Mouse (Mus musculus): ENCODE measurements around the gene Mki67. TPM values are rescaled to one million over a fixed set of nuclear protein-coding genes. Genes with fewer than 3 reads are reported as not detected.

Mki67 gene
- polyA plus RNA-seq, 1 experiment from 2014 or later, result 7.8 TPM

DNA sequence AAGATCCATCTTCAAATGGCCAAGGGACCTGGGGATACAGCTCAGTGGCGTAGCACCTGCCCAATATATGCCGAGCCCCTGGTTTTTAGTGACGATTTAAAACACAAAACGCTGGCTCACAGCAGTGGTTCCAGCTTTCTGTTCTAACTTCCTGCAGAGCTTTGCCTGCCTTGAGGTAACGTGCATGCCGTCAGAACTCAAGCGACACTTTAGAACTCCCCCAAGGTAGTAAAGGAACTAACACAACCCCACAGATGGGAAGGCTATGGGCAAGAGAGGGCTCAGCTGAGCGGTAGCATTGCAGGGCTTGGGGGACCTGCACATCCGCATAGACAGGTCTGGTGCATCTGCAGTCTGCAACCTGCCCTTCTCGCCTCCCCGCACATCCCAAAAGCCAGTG, 63.4 kb downstream of the Mki67 start:
- H3K27me3 ChIP-seq (ENCODE audit: control insufficient read depth, insufficient read depth, low read length), result no peaks in the 10 kb centered on the region
- TF ChIP-seq EP300 (optimal IDR thresholded peaks at IDR 0.05) (no peak), CTCF (IDR thresholded peaks at IDR 0.05; ENCODE audit: low read depth) (no peak)
- H3K9ac ChIP-seq (ENCODE audit: low read length), result no peak overlapping the region
- H3K4me1 ChIP-seq (replicated peaks; ENCODE audit: control insufficient read depth, insufficient read depth), result no peaks in the 10 kb centered on the region; the same call in 1 of the 2 replicates
- peak overlapping the region; percentile 69 for H3K27ac ChIP-seq (replicated peaks)
- H3K9me3 ChIP-seq (ENCODE audit: control insufficient read depth, low read length), result no peaks in the 10 kb centered on the region
- DNase-seq (ENCODE audit: low spot score), result no peak
- 61% methylated on average over 11 of the region's 11 CpGs for WGBS
- peak overlapping the region; percentile 2; the same call in 1 of the 2 replicates for H3K4me3 ChIP-seq (ENCODE audit: low read depth, low read length)
- H3K36me3 ChIP-seq (ENCODE audit: control insufficient read depth, insufficient read depth, low read length), result no peaks in the 10 kb centered on the region
- no peak for ATAC-seq (ENCODE audit: low FRiP score, low TSS enrichment)
- peak overlapping the region; percentile 31 for H3K4me2 ChIP-seq (replicated peaks; ENCODE audit: low read depth)

DNA sequence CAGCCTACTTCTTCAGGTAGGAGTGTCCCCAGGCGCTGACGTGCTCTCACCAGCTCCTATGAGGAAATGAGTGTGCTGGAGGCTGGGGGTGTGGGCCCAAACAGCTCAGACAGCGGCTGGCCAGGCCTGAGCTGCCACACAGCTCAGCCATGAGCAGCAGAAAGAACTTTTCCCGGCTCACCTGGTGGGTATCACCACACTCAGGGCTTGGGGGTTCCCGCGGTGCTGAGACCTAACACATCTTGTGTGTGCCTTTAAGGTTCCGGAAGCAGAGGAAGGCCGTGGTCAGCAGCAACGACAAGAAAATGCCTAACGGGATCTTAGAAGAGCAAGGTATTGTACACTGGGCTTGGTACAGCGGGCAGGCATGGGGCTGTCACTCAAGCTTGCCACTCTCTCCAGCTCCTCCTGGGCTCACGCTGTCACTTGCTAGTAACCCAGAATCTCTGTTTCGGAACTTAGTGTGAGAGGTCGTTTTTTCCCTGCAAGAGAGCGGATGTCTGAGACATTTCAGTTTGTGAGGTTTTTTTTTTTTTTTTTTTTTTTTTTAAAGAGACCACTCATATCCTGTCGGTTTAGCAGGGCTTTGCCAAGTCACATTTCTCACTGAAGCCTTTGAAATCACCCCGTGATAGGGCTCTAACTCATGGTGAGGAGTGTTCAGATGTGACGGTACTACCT, 64.2 kb downstream of the Mki67 start:
- TF ChIP-seq EP300 (optimal IDR thresholded peaks at IDR 0.05), result no peak
- no peak for TF ChIP-seq CTCF (IDR thresholded peaks at IDR 0.05; ENCODE audit: low read depth)
- WGBS, result 30% methylated on average over 18 of the region's 18 CpGs
- Histone ChIP-seq H3K9ac (ENCODE audit: low read length) (peak overlapping the region; percentile 47; the same call in 1 of the 2 replicates), H3K4me1 (replicated peaks; ENCODE audit: control insufficient read depth, insufficient read depth) (no peaks in the 10 kb centered on the region; the same call in 1 of the 2 replicates), H3K27me3 (ENCODE audit: control insufficient read depth, insufficient read depth, low read length) (no peaks in the 10 kb centered on the region), H3K9me3 (ENCODE audit: control insufficient read depth, low read length) (no peaks in the 10 kb centered on the region), H3K27ac (replicated peaks) (peak overlapping the region; percentile 76), H3K4me2 (replicated peaks; ENCODE audit: low read depth) (peak overlapping the region; percentile 31), H3K36me3 (ENCODE audit: control insufficient read depth, insufficient read depth, low read length) (no peaks in the 10 kb centered on the region), H3K4me3 (ENCODE audit: low read depth, low read length) (peak overlapping the region; percentile 33)
- DNase-seq (ENCODE audit: low spot score) (peak; percentile 49), ATAC-seq (ENCODE audit: low FRiP score, low TSS enrichment) (peak; percentile 64)

DNA sequence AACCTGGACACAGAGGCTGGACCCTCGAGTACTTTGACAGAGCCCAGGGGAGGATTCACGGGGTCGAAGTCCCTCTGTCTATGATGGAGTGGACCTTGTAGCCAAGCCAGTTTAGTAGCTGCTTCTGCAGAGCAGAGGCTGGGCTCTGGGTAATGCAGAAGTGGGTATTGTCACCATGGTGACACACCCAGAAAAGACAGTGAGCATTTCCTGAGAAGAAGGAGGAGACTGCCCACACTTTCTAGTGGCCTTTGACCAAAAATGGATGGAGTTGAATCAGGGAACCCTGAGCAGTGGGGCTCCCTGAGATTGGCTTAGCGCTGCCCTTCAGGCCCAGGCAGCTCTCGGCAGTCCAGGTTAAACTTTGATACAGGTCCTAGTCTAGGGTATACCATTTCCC, 66.1 kb downstream of the Mki67 start:
- Histone ChIP-seq H3K4me1 (replicated peaks; ENCODE audit: control insufficient read depth, insufficient read depth) (no peaks in the 10 kb centered on the region), H3K27me3 (ENCODE audit: control insufficient read depth, insufficient read depth, low read length) (no peaks in the 10 kb centered on the region), H3K4me3 (ENCODE audit: low read depth, low read length) (no peak overlapping the region), H3K9ac (ENCODE audit: low read length) (no peak overlapping the region), H3K9me3 (ENCODE audit: control insufficient read depth, low read length) (no peaks in the 10 kb centered on the region), H3K27ac (replicated peaks) (no peak overlapping the region), H3K36me3 (ENCODE audit: control insufficient read depth, insufficient read depth, low read length) (no peaks in the 10 kb centered on the region), H3K4me2 (replicated peaks; ENCODE audit: low read depth) (no peak overlapping the region)
- DNase-seq (ENCODE audit: low spot score), result no peak
- WGBS, result 75% methylated on average over 5 of the region's 5 CpGs
- no peak for ATAC-seq (ENCODE audit: low FRiP score, low TSS enrichment)
- TF ChIP-seq CTCF (IDR thresholded peaks at IDR 0.05; ENCODE audit: low read depth) (no peak), EP300 (optimal IDR thresholded peaks at IDR 0.05) (no peak)

DNA sequence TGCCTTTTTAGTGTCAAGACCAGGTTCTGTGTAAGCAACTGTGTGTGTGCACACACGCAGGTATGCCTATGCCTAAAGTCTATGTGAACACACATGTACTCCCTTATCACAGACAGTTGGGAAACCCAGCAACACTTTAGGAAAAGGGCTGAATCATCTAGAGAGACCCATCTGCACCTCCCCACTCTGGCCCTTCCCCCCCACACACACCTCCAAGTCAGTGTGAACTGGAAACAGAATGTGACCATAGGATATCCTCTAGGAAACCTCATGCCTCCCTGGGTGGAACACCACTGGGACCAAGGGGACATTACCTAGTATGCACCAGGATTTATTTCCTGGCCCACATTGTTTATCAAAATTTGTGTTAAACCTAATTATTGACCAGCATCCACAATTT, 66.9 kb downstream of the Mki67 start:
- no peaks in the 10 kb centered on the region for H3K4me1 ChIP-seq (replicated peaks; ENCODE audit: control insufficient read depth, insufficient read depth)
- H3K27me3 ChIP-seq (ENCODE audit: control insufficient read depth, insufficient read depth, low read length), result no peaks in the 10 kb centered on the region
- WGBS, result 95% methylated on average over 1 of the region's 1 CpGs
- no peak for DNase-seq (ENCODE audit: low spot score)
- no peaks in the 10 kb centered on the region for H3K36me3 ChIP-seq (ENCODE audit: control insufficient read depth, insufficient read depth, low read length)
- H3K4me2 ChIP-seq (replicated peaks; ENCODE audit: low read depth), result no peak overlapping the region
- H3K4me3 ChIP-seq (ENCODE audit: low read depth, low read length), result no peak overlapping the region
- no peak overlapping the region for H3K27ac ChIP-seq (replicated peaks)
- no peak for ATAC-seq (ENCODE audit: low FRiP score, low TSS enrichment)
- H3K9ac ChIP-seq (ENCODE audit: low read length), result no peak overlapping the region
- no peak for TF ChIP-seq EP300 (optimal IDR thresholded peaks at IDR 0.05)
- H3K9me3 ChIP-seq (ENCODE audit: control insufficient read depth, low read length), result no peaks in the 10 kb centered on the region

DNA sequence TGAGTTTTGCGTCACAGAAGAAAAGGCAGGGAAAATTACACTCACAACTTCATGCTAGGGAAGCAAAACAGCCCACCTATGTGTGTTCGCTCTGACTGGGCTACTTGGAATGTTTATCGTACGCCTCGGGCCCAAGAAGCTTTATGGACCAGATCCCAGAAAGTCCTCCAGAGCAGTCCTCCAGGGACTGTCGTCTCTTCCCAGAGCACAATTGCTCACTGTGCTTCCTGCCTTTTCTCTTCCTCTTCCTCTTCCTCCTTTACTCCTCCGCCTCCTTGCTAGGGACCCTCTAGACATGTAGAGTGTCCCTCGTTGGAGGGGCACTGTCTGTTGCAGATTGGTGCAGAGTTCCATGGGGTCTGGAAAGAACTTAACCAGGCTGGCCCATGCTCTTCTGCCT, 67.3 kb downstream of the Mki67 start:
- no peak overlapping the region for H3K27ac ChIP-seq (replicated peaks)
- no peak overlapping the region for H3K9ac ChIP-seq (ENCODE audit: low read length)
- WGBS, result 73% methylated on average over 8 of the region's 8 CpGs
- no peaks in the 10 kb centered on the region for H3K36me3 ChIP-seq (ENCODE audit: control insufficient read depth, insufficient read depth, low read length)
- no peak overlapping the region for H3K4me3 ChIP-seq (ENCODE audit: low read depth, low read length)
- no peaks in the 10 kb centered on the region for H3K9me3 ChIP-seq (ENCODE audit: control insufficient read depth, low read length)
- H3K4me1 ChIP-seq (replicated peaks; ENCODE audit: control insufficient read depth, insufficient read depth), result no peaks in the 10 kb centered on the region
- DNase-seq (ENCODE audit: low spot score), result no peak
- no peak for TF ChIP-seq EP300 (optimal IDR thresholded peaks at IDR 0.05)
- no peak for TF ChIP-seq CTCF (IDR thresholded peaks at IDR 0.05; ENCODE audit: low read depth)
- H3K27me3 ChIP-seq (ENCODE audit: control insufficient read depth, insufficient read depth, low read length), result no peaks in the 10 kb centered on the region
- ATAC-seq (ENCODE audit: low FRiP score, low TSS enrichment), result no peak
- H3K4me2 ChIP-seq (replicated peaks; ENCODE audit: low read depth), result no peak overlapping the region

DNA sequence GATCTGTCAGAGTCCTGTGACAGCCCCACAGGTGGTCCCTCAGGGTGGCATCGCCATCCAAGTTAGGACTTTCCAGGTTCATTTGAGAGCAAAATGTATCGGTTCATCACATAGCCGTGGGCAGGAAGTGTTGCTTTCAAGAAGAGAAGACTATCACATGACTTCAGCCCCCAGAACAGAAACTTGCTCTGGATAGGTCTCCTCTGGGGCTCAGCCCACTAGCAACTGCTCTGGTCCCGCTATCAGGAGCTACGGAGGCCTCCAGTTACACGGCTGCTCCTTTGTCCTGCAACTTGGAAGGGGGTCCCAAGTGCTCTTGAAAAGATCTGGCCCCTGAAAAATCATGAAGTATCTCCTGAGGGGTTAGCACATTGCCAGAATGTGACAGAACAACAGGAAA, 69.2 kb downstream of the Mki67 start:
- H3K9ac ChIP-seq (ENCODE audit: low read length), result no peak overlapping the region
- TF ChIP-seq EP300 (optimal IDR thresholded peaks at IDR 0.05), result no peak
- TF ChIP-seq CTCF (IDR thresholded peaks at IDR 0.05; ENCODE audit: low read depth), result no peak
- H3K27ac ChIP-seq (replicated peaks), result no peak overlapping the region
- no peaks in the 10 kb centered on the region for H3K27me3 ChIP-seq (ENCODE audit: control insufficient read depth, insufficient read depth, low read length)
- no peak overlapping the region for H3K4me3 ChIP-seq (ENCODE audit: low read depth, low read length)
- H3K4me2 ChIP-seq (replicated peaks; ENCODE audit: low read depth), result no peak overlapping the region
- no peaks in the 10 kb centered on the region for H3K36me3 ChIP-seq (ENCODE audit: control insufficient read depth, insufficient read depth, low read length)
- ATAC-seq (ENCODE audit: low FRiP score, low TSS enrichment) (no peak), DNase-seq (ENCODE audit: low spot score) (no peak)
- no peaks in the 10 kb centered on the region for H3K9me3 ChIP-seq (ENCODE audit: control insufficient read depth, low read length)
- no peaks in the 10 kb centered on the region for H3K4me1 ChIP-seq (replicated peaks; ENCODE audit: control insufficient read depth, insufficient read depth)
- 75% methylated on average over 6 of the region's 6 CpGs for WGBS

Measured in stomach, postnatal 0 days (tissue).